Mouse (Mus musculus) hindbrain, embryonic 10.5 days (tissue): ENCODE results near the gene Pfdn6. TPM values are rescaled to one million over a fixed set of nuclear protein-coding genes. Genes with fewer than 3 reads are reported as not detected.

Source experiments
- DNase-seq: peaks from one replicate; pipeline ENCODE4 v3.0.0-alpha.2; 2017; ENCODE audit warnings: low spot score
- H3K27ac ChIP-seq: fragments of 300-500 bp; sonication (generic); 2 replicates; pipeline ENCODE4 v1.5.1; 2016; ENCODE audit warnings: mild to moderate bottlenecking, moderate library complexity
- H3K27me3 ChIP-seq: fragments of 300-500 bp; sonication (generic); 2 replicates; pipeline ENCODE4 v1.6.1; 2016; ENCODE audit warnings: mild to moderate bottlenecking; ENCODE audit not compliant: poor library complexity, insufficient read depth, severe bottlenecking
- H3K36me3 ChIP-seq: fragments of 300-500 bp; sonication (generic); 2 replicates; pipeline ENCODE4 v1.6.1; 2016; ENCODE audit warnings: mild to moderate bottlenecking, moderate library complexity
- H3K4me1 ChIP-seq: fragments of 300-500 bp; sonication (generic); replicated peaks from 2 replicates; pipeline ENCODE4 v1.6.1; 2016; ENCODE audit warnings: mild to moderate bottlenecking
- H3K4me3 ChIP-seq: fragments of 300-500 bp; sonication (generic); 2 replicates; pipeline ENCODE4 v1.5.1; 2016; ENCODE audit warnings: mild to moderate bottlenecking, moderate library complexity
- H3K9me3 ChIP-seq: fragments of 300-500 bp; sonication (generic); 2 replicates; pipeline ENCODE4 v1.6.1; 2016; ENCODE audit warnings: mild to moderate bottlenecking, moderate library complexity
- WGBS: fragments of 180-500 bp; shearing (Covaris S2); methylation state at CpG from one replicate; pipeline ENCODE4 v1.1.7; 2016; 5-methylcytosine and 5-hydroxymethylcytosine counted together
- polyA plus RNA-seq: library from polyadenylated mRNA; unstranded; fragments of >200 nt; fragmentation: Nextera tagmentation; extraction: Ambion mirVana; gene quantifications from 2 replicates; pipeline ENCODE4 v1.2.1, GENCODE M21; 2016

Pfdn6 gene
- polyA plus RNA-seq, 1 experiment from 2014 or later, result 228 TPM

GRCm38 (mm10) chr17:33938783-33939182, 1.4 kb downstream of the Pfdn6 start:
- H3K27ac ChIP-seq, result no peak overlapping the region
- 86% methylated on average over 11 of the region's 11 CpGs for WGBS
- H3K4me3 ChIP-seq, result peak overlapping the region; percentile 72
- no peaks in the 10 kb centered on the region for H3K27me3 ChIP-seq
- DNase-seq, result no peak
- H3K4me1 ChIP-seq, result peaks cover 26% of the 10 kb centered on the region
- no peaks in the 10 kb centered on the region for H3K9me3 ChIP-seq
- peaks cover 77% of the 10 kb centered on the region for H3K36me3 ChIP-seq

- Histone ChIP-seq H3K27ac (no peak overlapping the region), H3K27me3 (no peaks in the 10 kb centered on the region), H3K9me3 (no peaks in the 10 kb centered on the region), H3K4me1 (peaks cover 29% of the 10 kb centered on the region), H3K4me3 (no peak overlapping the region), H3K36me3 (peaks cover 77% of the 10 kb centered on the region)
- DNase-seq, result no peak
- 87% methylated on average over 15 of the region's 15 CpGs for WGBS
Observed at GRCm38 (mm10) chr17:33936993-33937392, 3.1 kb downstream of the Pfdn6 start.

- Histone ChIP-seq H3K27me3 (peaks cover 5% of the 10 kb centered on the region; the same call in 1 of the 2 replicates), H3K4me3 (no peak overlapping the region), H3K27ac (no peak overlapping the region), H3K4me1 (peaks cover 30% of the 10 kb centered on the region), H3K36me3 (peaks cover 73% of the 10 kb centered on the region), H3K9me3 (no peaks in the 10 kb centered on the region)
- WGBS, result 87% methylated on average over 21 of the region's 21 CpGs
- DNase-seq, result no peak
Observed at GRCm38 (mm10) chr17:33935422-33936055, 4.6 kb downstream of the Pfdn6 start.

GRCm38 (mm10) chr17:33932970-33933369, 7.2 kb downstream of the Pfdn6 start:
- 90% methylated on average over 15 of the region's 15 CpGs for WGBS
- Histone ChIP-seq H3K36me3 (peaks cover 60% of the 10 kb centered on the region), H3K4me3 (peak overlapping the region; percentile 18), H3K27me3 (peaks cover 5% of the 10 kb centered on the region; the same call in 1 of the 2 replicates), H3K27ac (no peak overlapping the region), H3K4me1 (peaks cover 38% of the 10 kb centered on the region), H3K9me3 (no peaks in the 10 kb centered on the region)
- no peak for DNase-seq

DNA sequence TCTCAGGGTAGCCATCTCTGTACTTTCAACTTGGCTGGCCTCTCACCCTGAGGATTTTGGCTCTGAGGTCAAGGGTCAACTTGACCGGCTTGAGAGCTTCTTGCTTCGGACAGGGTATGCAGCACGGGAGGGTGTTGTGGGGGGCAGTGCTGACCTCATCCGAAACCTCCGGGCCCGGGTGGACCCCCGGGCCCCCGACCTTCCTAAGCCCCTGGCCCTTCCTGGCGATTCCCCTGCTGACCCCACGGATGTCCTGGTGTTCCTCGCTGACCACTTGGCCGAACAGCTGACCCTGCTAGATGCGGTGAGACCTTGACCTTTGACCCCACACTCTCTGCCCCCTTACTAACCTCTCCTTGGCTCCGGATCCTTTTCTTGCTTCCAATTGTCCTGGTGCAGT, 7.7 kb downstream of the Pfdn6 start:
- Histone ChIP-seq H3K4me3 (peak overlapping the region; percentile 18; the same call in 1 of the 2 replicates), H3K4me1 (peaks cover 43% of the 10 kb centered on the region), H3K27me3 (peaks cover 5% of the 10 kb centered on the region; the same call in 1 of the 2 replicates), H3K9me3 (no peaks in the 10 kb centered on the region), H3K36me3 (peaks cover 61% of the 10 kb centered on the region), H3K27ac (no peak overlapping the region)
- 82% methylated on average over 14 of the region's 14 CpGs for WGBS
- DNase-seq, result no peak

DNA sequence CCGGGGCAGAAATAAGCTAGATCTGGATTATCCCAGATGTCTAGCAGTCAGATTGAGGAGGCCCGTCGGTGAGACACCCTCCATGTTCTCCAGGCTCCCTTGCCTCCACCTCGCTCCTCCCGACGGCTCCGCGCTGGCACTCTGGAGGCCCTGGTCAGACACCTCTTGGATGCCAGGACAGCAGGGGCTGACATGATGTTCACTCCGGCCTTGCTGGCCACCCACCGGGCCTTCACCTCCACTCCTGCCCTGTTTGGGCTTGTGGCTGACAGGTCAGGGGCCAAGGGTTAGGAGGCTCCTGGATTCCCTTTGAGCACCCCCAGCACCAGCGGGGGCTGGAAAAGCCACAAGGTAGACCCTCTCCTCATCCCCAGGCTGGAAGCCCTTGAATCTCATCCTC, 8.2 kb downstream of the Pfdn6 start:
- H3K4me1 ChIP-seq, result peaks cover 43% of the 10 kb centered on the region
- H3K4me3 ChIP-seq, result peak overlapping the region; percentile 87; the same call in 1 of the 2 replicates
- no peaks in the 10 kb centered on the region for H3K9me3 ChIP-seq
- no peak for DNase-seq
- peaks cover 5% of the 10 kb centered on the region; the same call in 1 of the 2 replicates for H3K27me3 ChIP-seq
- H3K27ac ChIP-seq, result no peak overlapping the region
- H3K36me3 ChIP-seq, result peaks cover 60% of the 10 kb centered on the region
- WGBS, result 89% methylated on average over 11 of the region's 11 CpGs

- no peak for DNase-seq
- Histone ChIP-seq H3K36me3 (peaks cover 60% of the 10 kb centered on the region), H3K9me3 (no peaks in the 10 kb centered on the region), H3K27ac (peak overlapping the region; percentile 95), H3K4me1 (peaks cover 43% of the 10 kb centered on the region), H3K27me3 (peaks cover 5% of the 10 kb centered on the region; the same call in 1 of the 2 replicates), H3K4me3 (peak overlapping the region; percentile 87)
- WGBS, result 36% methylated on average over 18 of the region's 18 CpGs
Observed at GRCm38 (mm10) chr17:33931159-33931866, 8.8 kb downstream of the Pfdn6 start.

DNA sequence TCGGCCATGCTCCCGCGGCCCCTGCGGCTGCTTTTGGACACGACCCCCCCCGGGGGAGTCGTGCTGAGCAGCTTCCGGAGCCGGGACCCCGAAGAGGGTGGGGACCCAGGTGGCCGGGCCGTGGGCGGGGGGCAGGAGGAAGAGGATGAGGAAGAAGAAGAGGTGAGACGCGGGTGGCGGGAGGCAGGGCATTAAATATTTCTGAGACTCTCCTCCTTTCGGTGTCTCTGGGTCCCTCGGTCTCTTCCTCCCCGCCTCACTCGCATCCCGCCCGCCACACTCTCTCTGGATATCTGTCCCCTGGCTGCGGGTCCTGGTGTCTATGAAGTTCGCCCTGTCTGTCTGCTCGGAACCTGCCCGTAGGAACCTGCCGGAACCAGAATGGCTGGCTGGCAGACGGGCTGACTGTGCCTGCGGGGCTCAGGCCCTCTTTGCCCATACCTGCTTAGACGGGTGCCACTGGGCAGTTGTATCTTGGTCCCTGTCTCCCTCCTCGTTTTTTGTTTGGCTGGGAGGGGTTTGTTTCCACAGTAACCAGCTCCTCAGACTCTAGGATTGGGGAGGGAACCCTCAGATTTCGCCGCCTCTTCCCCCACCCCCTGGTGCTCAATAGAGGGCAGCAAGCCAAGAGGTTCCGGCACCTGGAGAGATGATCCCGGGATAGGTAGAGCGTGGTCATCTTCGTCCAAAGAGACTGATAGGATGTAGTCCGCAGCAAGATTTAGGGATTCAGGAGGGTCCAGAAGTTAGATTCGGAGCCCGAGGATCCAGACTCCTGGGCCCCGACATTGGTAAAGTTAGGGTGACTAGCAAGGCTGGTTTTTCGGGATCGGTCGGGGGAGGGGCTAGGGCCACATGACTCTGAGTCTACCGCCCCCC, 9.6 kb downstream of the Pfdn6 start:
- peak overlapping the region; percentile 87 for H3K4me3 ChIP-seq
- peaks cover 60% of the 10 kb centered on the region for H3K36me3 ChIP-seq
- H3K27me3 ChIP-seq, result peaks cover 5% of the 10 kb centered on the region; the same call in 1 of the 2 replicates
- peak overlapping the region; percentile 95 for H3K27ac ChIP-seq
- peaks cover 43% of the 10 kb centered on the region for H3K4me1 ChIP-seq
- under 1% methylated on average over 45 of the region's 45 CpGs for WGBS
- peak; percentile 50 for DNase-seq
- H3K9me3 ChIP-seq, result no peaks in the 10 kb centered on the region

DNA sequence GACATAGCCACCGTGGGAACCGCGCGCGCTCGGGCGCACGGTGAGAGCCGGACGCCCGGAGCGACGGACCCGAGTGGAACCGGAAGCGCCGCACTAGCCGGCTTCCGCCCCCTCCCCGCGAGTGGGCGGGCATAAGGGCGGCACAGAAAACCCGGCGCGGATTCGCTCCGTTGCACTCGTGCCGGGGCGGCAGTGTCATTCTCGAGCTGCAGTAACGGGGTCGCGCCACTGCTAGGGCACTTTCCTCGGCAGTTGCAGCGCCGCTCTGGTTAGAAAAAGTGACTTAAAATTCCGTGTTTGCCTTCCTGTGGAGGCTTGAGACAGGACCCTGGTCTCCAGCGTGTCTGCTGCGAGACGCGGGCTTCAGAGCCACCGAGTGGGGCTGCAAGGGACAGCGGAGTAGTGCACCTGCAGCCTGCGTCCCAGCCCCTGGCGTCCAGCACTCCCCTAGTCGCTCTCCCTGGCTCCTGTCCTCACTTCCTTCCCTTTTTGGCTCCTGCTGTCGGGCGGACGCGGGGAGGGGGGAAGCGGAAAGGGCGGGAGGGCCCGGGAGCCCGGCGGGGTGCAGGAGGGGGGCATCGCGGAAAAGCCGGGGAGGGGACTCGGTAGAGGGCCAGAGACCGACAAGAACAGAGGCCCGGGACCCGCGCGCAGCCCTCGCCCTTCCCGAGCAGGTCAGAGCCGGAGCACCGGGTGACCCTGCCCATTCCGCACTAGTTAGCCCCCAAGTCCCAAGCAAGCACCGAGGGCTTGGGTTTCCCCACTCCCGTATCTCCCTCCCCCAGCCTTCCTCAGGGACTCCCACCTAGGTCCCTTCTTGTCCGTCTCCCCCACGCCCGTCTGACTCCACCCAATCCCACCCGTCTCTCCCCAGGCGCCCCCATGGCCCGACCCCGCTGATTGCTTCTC, 10.5 kb downstream of the Pfdn6 start, which contains the start of gene Rgl2:
Gene Rgl2 (plus strand): TSS at position 173 of the 909 bp plus-strand sequence.
- WGBS, result under 1% methylated on average over 80 of the region's 80 CpGs
- H3K9me3 ChIP-seq, result no peaks in the 10 kb centered on the region
- H3K27me3 ChIP-seq, result peaks cover 5% of the 10 kb centered on the region; the same call in 1 of the 2 replicates
- peak within 1 kb of the TSS; percentile 87 for H3K4me3 ChIP-seq
- H3K4me1 ChIP-seq, result peaks cover 43% of the 10 kb centered on the region
- H3K36me3 ChIP-seq, result peaks cover 59% of the 10 kb centered on the region
- H3K27ac ChIP-seq, result peak within 1 kb of the TSS; percentile 95
- DNase-seq, result peak; percentile 95

- H3K36me3 ChIP-seq, result peaks cover 47% of the 10 kb centered on the region
- DNase-seq, result no peak
- H3K4me1 ChIP-seq, result peaks cover 45% of the 10 kb centered on the region
- peak overlapping the region; percentile 87 for H3K4me3 ChIP-seq
- WGBS, result 64% methylated on average over 21 of the region's 21 CpGs
- H3K9me3 ChIP-seq, result no peaks in the 10 kb centered on the region
- peak overlapping the region; percentile 95 for H3K27ac ChIP-seq
- peaks cover 5% of the 10 kb centered on the region; the same call in 1 of the 2 replicates for H3K27me3 ChIP-seq
Observed at GRCm38 (mm10) chr17:33928251-33928947, 11.7 kb downstream of the Pfdn6 start.

- H3K9me3 ChIP-seq, result no peaks in the 10 kb centered on the region
- WGBS, result 77% methylated on average over 17 of the region's 17 CpGs
- peaks cover 31% of the 10 kb centered on the region for H3K36me3 ChIP-seq
- H3K27ac ChIP-seq, result no peak overlapping the region
- peaks cover 4% of the 10 kb centered on the region; the same call in 1 of the 2 replicates for H3K27me3 ChIP-seq
- no peak overlapping the region for H3K4me3 ChIP-seq
- peaks cover 37% of the 10 kb centered on the region for H3K4me1 ChIP-seq
- peak; percentile 42 for DNase-seq
Observed at GRCm38 (mm10) chr17:33926207-33926932, 13.8 kb downstream of the Pfdn6 start.
